Mouse (Mus musculus) heart, postnatal 25 days (tissue): ENCODE results near the gene Sf3b5. TPM values are rescaled to one million over a fixed set of nuclear protein-coding genes. Genes with fewer than 3 reads are reported as not detected.
A peak's percentile ranks its signal among the peaks of the same experiment; 100 is the strongest.

ENCODE experiments used
- DNase-seq: peaks from one replicate; pipeline ENCODE4 v3.0.0; 2022; ENCODE audit warnings: low spot score
- intact Hi-C: fragments of 180-260 bp; cut with DNase I; formaldehyde crosslinking; loops from one replicate; pipeline ENCODE4 v1.15.1; 2025
- total RNA-seq, 2 experiments: library from RNA; stranded (reverse); gene quantifications; 2 replicates each; pipeline ENCODE4 v1.2.3; 2021

Sf3b5 gene
- 1 to 10 TPM; 6.3 to 6.9 TPM for total RNA-seq

DNA sequence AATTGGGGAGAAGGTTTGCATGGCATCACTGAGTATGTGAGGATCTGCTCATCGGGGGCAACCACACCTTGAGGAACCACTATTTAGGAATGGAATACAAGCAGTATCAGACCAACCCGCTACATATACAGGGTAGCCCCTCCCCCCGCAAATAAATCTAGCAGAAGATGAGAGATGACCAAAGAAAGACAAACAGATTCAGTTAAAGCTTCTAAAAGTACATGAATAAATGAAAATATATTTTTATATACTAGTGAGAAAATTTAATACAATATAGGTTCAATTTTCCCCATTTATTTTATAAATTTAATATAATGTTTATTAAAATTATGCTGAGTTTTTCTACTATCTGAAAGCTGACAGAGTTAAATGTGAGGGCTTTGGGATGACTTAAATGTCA lies at the start of gene Sf3b5:
TSS of gene Sf3b5 (plus strand) at position 301 of the 400 bp plus-strand sequence.
- DNase-seq: no peak
- intact Hi-C loops: loop anchor here (5.0 kb wide), 1 partner anchor 83 kb away; no protein-coding TSS in a partner anchor

DNA sequence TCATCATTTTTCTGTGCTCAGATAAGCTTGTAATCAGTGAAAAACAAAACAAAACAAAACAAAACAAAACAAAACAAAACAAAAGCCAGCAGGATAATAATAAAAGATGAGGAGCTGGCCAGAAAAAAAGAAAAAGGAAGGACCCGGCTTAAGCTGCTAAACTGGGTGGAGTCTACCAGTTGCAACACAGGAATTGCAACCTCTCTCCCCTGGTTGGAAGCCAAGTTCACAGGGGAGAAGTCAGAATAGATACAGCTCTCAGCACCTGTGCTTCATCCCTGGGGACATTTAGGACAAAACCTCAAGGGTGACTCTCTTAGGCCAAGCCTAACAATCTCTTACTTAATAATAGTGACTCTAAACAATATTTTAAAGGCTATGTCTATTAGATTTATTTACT lies 49.3 kb upstream of the Sf3b5 start:
- no peak for DNase-seq
- intact Hi-C loops: no loop called here

GRCm38 (mm10) chr10:12957271-12957670 lies 47.9 kb upstream of the Sf3b5 start:
- intact Hi-C loops: no loop called here

GRCm38 (mm10) chr10:12961546-12961945 lies 43.6 kb upstream of the Sf3b5 start:
- intact Hi-C loops: no loop called here
- DNase-seq: no peak

More at GRCm38 (mm10) chr10:12957271-12957670, 47.9 kb upstream of the Sf3b5 start:
- DNase-seq: no peak

GRCm38 (mm10) chr10:12962238-12962637 lies 42.9 kb upstream of the Sf3b5 start:
- no peak for DNase-seq
- intact Hi-C loops: no loop called here

DNA sequence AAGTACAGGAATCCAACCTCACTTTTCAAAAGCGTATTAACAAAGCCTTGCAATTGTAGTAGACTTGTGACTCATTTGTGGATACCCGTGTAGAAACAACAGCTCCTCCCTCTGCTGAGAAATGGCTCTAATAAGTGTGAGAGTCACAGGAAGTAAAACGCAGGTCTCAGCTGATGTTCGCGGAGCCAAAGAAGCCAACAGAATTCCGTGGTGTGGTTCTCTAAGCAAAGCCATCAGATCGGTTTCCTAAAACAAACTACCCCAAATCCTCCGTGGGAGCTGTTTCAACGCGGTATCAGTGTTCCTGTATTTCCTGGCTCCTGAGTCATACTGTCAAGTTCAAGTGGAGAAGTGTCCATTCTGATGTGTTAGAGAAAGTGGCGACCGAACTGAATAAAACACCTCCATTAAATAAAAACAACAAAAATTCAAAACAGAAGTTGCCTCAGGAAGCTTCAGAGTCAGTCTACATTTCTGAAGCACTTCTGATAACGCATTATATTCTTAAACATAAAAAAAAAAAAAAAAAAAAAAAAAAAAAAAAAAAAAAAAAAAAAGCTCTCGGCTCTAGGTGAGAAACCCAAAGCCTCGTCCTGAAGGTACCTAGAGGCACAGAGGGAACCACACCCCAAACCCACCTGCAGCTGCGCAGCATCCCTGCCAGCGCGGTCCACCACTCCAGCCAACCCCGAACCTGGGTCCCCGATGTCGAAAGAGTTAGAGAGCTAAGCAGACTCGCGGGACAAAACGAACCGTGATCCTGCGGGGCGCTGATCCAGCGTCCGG lies 41.6 kb upstream of the Sf3b5 start:
- DNase-seq: no peak
- intact Hi-C loops: loop anchor here (2.0 kb wide), 1 partner anchor 41 kb away; no protein-coding TSS in a partner anchor

- intact Hi-C loops: loop anchor here (2.0 kb wide), 1 partner anchor 42 kb away; no protein-coding TSS in a partner anchor
- peak; percentile 53 for DNase-seq
Observed at GRCm38 (mm10) chr10:12964151-12965075, 40.7 kb upstream of the Sf3b5 start, which contains the start of gene Stx11. Gene Stx11, minus strand, starts transcription at chr10:12964298.

DNA sequence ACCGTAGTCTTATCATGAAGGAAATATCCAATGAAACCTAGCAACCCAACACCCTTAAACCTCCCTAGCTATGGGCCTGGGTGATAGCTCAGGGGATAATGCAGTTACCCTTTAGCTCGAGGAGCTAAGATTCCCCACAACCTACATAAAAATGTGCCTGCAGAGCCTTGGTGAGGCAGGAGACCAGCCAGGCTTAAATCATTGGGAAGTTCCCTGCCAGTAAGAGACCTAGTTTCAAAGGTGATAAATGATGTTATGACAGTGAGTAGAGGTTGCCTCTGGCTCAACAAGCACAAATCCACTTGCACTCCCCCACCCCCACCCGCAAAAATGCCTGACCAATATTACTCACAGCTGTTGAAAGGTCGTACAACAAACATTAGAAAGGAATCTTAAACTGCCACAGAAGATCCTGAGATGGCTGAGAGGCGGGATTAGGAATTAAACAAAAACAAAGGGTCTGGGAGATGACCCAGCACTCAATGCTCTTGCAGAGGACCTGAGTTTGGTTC lies 39.4 kb upstream of the Sf3b5 start:
- intact Hi-C loops: loop anchor here (2.0 kb wide), 1 partner anchor 43 kb away; no protein-coding TSS in a partner anchor

GRCm38 (mm10) chr10:12974572-12974971 lies 30.6 kb upstream of the Sf3b5 start:
- no peak for DNase-seq
- intact Hi-C loops: no loop called here

More for the DNA sequence above, 39.4 kb upstream of the Sf3b5 start:
- DNase-seq: no peak

DNA sequence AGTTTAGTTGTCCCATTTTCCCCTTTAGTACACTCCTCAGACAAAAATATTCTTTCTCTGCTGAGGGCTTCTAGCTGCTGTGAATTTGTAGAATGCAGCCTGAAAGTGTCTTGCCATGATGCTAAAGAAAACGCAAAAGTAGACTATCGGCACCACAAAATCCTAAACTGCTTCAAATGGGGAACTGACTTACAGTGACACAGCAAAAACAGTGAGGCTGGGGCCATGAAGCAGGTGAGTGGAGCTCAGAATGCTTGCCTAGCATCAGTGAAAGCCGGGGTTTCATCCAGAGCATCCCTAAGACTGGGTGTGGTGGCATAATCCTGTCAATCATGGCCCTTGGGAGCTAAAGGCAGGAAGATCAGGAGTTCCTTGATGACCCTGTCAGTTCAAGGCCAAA lies 29.7 kb upstream of the Sf3b5 start:
- no peak for DNase-seq
- intact Hi-C loops: no loop called here

GRCm38 (mm10) chr10:12975957-12976356 lies 29.2 kb upstream of the Sf3b5 start:
- no peak for DNase-seq
- intact Hi-C loops: no loop called here

DNA sequence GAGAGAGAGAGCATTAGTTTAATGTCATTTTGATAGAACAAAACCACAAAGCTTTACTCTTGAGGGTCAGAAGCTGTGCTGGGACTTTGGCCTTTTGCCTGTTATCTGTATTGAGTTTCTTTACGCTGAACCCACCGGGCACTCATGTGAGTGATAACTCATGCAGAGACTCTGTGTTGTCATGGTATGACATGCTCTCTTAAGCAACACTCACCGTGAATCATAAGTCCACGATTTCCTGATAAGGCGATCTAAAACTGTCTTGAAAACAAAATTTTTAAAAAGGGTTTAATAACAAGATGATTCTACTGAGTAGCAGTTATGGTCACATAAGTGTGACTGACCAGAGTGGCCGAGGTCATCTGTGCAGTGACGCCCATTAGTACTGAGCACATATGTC lies 28.6 kb upstream of the Sf3b5 start:
- DNase-seq: no peak
- intact Hi-C loops: no loop called here

DNA sequence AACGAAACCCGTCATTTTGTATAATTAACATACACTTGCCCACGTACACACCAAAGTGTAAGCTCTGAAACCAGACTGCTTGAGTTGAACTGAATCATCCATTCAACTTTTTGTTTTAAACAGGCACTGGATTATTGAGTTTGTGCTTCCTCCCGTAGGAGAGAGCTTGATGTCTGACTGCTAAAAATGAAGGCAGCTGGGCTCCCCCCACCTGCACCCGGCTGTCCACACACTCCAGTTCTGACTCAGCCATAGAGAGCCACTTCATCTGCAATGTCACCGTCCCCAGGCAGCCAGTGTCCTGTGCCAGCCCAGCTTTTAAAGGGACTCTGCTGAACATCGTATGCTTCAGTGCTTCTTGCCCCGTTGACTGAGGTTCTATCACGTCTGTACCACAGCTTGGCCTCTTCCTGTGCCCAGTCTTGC lies 27.3 kb upstream of the Sf3b5 start:
- intact Hi-C loops: no loop called here
- no peak for DNase-seq

DNA sequence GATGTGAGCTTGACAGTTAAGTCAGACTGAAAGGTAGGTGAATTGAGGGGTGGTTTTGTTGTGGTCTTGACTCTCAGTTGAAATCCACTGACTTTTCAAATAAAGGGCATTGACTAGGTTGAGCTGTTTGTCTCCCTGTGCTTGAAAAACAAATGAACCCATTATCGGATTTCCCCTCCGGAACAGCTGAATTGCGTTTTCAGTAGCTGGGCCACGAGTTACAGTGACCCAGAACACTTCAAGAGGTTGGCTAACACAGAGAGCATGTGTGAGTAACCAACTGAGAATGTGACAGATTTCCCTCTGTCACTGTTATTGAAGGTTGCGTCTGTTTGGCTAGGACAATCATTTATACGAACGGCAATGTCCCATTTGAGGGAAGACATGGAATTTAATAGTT lies 24.1 kb upstream of the Sf3b5 start:
- no peak for DNase-seq
- intact Hi-C loops: no loop called here

- intact Hi-C loops: no loop called here
- no peak for DNase-seq
Observed at GRCm38 (mm10) chr10:12983516-12983915, 21.6 kb upstream of the Sf3b5 start.

GRCm38 (mm10) chr10:12985028-12985427 lies 20.1 kb upstream of the Sf3b5 start:
- no peak for DNase-seq
- intact Hi-C loops: no loop called here

DNA sequence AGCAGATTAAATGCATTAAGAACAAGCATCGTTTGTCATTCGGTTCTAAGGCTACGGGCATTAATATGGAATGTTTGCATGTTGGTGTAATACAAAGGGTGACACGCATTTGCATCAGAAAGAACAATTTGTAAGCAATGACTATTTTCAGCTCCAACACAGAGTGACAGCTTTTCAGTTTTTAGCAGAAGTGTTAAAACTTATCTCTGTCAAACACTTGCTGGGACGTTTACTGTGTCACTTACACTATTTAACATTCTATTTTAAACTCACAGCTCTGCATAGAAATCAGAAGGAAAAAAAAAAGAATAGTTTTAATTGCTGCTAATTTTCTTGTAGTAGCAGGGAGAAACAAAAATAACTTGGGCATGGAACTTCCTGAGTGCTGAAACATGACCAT lies 18.7 kb upstream of the Sf3b5 start:
- intact Hi-C loops: no loop called here
- no peak for DNase-seq

DNA sequence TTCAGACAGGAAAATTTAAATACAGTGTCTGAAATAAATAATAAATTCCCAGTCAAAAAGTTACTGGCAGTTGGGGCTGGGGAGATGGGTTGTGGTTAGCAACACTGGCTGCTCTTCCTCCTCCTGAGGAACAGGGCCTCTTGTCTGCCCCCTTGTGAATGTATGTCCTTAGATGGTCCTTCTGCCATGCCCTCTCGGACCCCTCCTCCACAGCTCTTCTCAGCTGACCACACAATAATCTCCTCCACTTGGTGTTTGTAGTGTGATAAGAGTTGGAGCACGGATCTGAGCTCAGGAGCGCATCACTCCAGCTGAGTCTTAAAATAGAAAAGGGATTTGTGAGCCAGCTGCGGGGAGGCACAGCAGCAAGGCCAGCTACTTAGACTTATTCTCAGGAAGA lies 18.2 kb upstream of the Sf3b5 start:
- intact Hi-C loops: no loop called here
- DNase-seq: no peak

DNA sequence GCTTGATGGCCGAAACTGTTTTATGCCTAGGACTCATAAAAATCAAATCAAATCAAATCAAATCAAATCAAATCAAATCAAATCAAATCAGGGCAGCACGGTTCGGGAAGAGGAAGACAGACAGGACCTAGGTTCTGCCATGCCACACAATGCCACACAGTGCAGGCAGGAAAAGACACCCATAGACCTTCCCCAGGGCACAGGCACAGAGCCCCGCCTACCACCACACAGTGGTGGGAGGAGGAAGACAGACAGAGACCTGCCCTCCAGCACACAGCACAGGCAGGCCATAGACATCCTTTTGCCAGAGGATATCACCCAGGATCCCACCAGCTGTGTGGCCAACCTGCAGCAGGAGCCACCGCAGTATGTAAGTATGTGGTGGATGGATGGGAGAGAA lies 13.2 kb upstream of the Sf3b5 start:
- no peak for DNase-seq
- intact Hi-C loops: no loop called here

- intact Hi-C loops: no loop called here
- no peak for DNase-seq
Observed at GRCm38 (mm10) chr10:12993411-12994039, 11.6 kb upstream of the Sf3b5 start.
